Mouse (Mus musculus) mouse embryonic stem cell (cell line): ENCODE data around the gene Tex19.2.

Experiments used
- in situ Hi-C, 2 experiments: fragments of 300-500 bp; cut with MboI; formaldehyde crosslinking; loops; 1 replicate in 1 of 2; 3 replicates in 1 of 2; pipeline ENCODE4 v1.14.3; 2019 to 2020; ENCODE audit warnings: low sequenced_read_pairs in 2 of 2, low pct_unique_long_range_greater_than_20kb in 1 of 2, mixed read lengths in 1 of 2; ENCODE audit not compliant: unreplicated experiment in 1 of 2

The Tex19.2 gene

GRCm38 (mm10) chr11:121118577-121118976 lies at the start of gene Tex19.2:
Gene Tex19.2 (minus strand): TSS chr11:121118677.
- in situ Hi-C loops: no loop called here

- in situ Hi-C loops: no loop called here
These were observed 45.3 kb upstream of the Tex19.2 start for GRCm38 (mm10) chr11:121163751-121164150.

GRCm38 (mm10) chr11:121160636-121161346 lies 42.3 kb upstream of the Tex19.2 start:
- in situ Hi-C loops: no loop called here

- in situ Hi-C loops: no loop called here
These were observed 41.5 kb upstream of the Tex19.2 start, which contains the start of gene Uts2r for GRCm38 (mm10) chr11:121159971-121160370. Gene Uts2r (plus strand): TSS chr11:121160271.

- in situ Hi-C loops: no loop called here
These were observed 38.0 kb upstream of the Tex19.2 start for GRCm38 (mm10) chr11:121156411-121156891.

GRCm38 (mm10) chr11:121154203-121154602 lies 35.7 kb upstream of the Tex19.2 start:
- in situ Hi-C loops: no loop called here

GRCm38 (mm10) chr11:121148193-121148592 lies 29.7 kb upstream of the Tex19.2 start:
- in situ Hi-C loops: no loop called here

GRCm38 (mm10) chr11:121145865-121146264 lies 27.4 kb upstream of the Tex19.2 start, which contains the start of gene Tex19.1:
Gene Tex19.1 (plus strand): TSS chr11:121146143.
- in situ Hi-C loops: no loop called here

GRCm38 (mm10) chr11:121143325-121144015 lies 25.0 kb upstream of the Tex19.2 start:
- in situ Hi-C loops: no loop called here

GRCm38 (mm10) chr11:121138732-121139131 lies 20.3 kb upstream of the Tex19.2 start:
- in situ Hi-C loops: no loop called here

- in situ Hi-C loops: no loop called here
These were observed 19.2 kb upstream of the Tex19.2 start for GRCm38 (mm10) chr11:121137682-121138081.

- in situ Hi-C loops: no loop called here
These were observed 16.1 kb upstream of the Tex19.2 start for GRCm38 (mm10) chr11:121134600-121134999.

GRCm38 (mm10) chr11:121129616-121130015 lies 11.1 kb upstream of the Tex19.2 start:
- in situ Hi-C loops: loop anchor here in 1 of 2 experiments (10.0 kb wide), 1 partner anchor 65 kb away; the partner anchor contains the start of gene Sectm1b

- in situ Hi-C loops: loop anchor here in 1 of 2 experiments (10.0 kb wide), 1 partner anchor 63 kb away; the partner anchor contains the start of gene Sectm1b
These were observed 9.0 kb upstream of the Tex19.2 start for GRCm38 (mm10) chr11:121127441-121127840.

GRCm38 (mm10) chr11:121126395-121126794 lies 7.9 kb upstream of the Tex19.2 start:
- in situ Hi-C loops: loop anchor here in 1 of 2 experiments (10.0 kb wide), 1 partner anchor 62 kb away; the partner anchor contains the start of gene Sectm1b

- in situ Hi-C loops: loop anchor here in 1 of 2 experiments (10.0 kb wide), 1 partner anchor 61 kb away; the partner anchor contains the start of gene Sectm1b
These were observed 7.2 kb upstream of the Tex19.2 start for GRCm38 (mm10) chr11:121125522-121126172.

GRCm38 (mm10) chr11:121123438-121123837 lies 5.0 kb upstream of the Tex19.2 start:
- in situ Hi-C loops: loop anchor here in 1 of 2 experiments (10.0 kb wide), 1 partner anchor 59 kb away; the partner anchor contains the start of gene Sectm1b

GRCm38 (mm10) chr11:121122024-121122670 lies 3.7 kb upstream of the Tex19.2 start:
- in situ Hi-C loops: loop anchor here in 1 of 2 experiments (10.0 kb wide), 1 partner anchor 57 kb away; the partner anchor contains the start of gene Sectm1b
